Mouse (Mus musculus): ENCODE measurements at regions not wholly inside any gene's neighbourhood (a gene's known extent, or its start where the extent isn't known, plus 50 kb on each side); places are given as distances from the start of the nearest gene placed in this dataset.

DNA sequence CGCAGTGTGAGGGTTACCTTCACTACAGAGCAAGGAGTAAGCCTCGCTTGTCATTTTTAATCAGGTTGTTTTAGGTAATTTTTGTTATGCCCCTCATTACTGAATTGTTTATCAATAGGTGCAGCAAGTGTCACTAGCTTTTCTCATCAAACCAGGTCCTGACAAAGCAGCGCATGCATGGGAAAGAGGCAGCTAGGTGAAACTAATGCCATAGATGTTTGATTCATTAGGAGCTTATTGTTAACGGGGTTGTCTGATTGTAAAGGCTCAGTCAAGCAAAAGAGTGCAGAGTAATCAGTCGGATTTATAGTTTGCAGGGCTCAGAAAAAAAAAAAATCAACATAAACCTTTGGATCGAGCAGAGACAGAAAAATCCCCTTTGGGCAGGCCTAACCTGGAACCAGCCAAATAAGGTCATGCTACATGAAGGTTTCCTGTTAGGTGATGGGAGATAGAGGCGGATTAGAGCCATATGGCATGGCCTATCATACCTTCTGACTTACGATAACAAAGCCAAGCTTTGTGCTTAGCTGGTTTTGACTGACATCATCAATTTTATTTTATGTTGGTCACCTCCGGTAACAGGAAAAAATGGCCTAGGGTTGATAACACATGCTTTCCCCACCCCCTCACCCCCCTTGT is 52.4 kb upstream of the Zeb2 start:
- no peak for TF ChIP-seq POLR2A (IDR thresholded peaks at IDR 0.05; ENCODE audit: borderline replicate concordance, extremely low read depth, insufficient read depth, insufficient read length)
- H3K9me3 ChIP-seq (ENCODE audit: control insufficient read depth, low read length): no peaks in the 10 kb centered on the region
- 0 out of 2 replicates have a peak, but pooled peaks cover 6% of the 10 kb centered on the region for H3K4me1 ChIP-seq (ENCODE audit: control insufficient read depth, insufficient read depth, low read length)
- no peak for DNase-seq (ENCODE audit: low spot score)
- no peak overlapping the region for H3K27ac ChIP-seq (replicated peaks; ENCODE audit: low read depth, low read length)
- ATAC-seq (ENCODE audit: low FRiP score, low read depth): no peak
- H3K4me2 ChIP-seq (replicated peaks; ENCODE audit: low read depth, low read length, severe bottlenecking): no peak overlapping the region
- no peak overlapping the region for H3K4me3 ChIP-seq (replicated peaks; ENCODE audit: low read length)
- 41% methylated on average over 9 of the region's 9 CpGs for WGBS
- no peak overlapping the region for H3K9ac ChIP-seq (ENCODE audit: low read depth, low read length, severe bottlenecking)
- no peaks in the 10 kb centered on the region for H3K27me3 ChIP-seq (ENCODE audit: control insufficient read depth, insufficient read depth, low read length)
- H3K36me3 ChIP-seq (ENCODE audit: control insufficient read depth, insufficient read depth, low read length): no peaks in the 10 kb centered on the region

DNA sequence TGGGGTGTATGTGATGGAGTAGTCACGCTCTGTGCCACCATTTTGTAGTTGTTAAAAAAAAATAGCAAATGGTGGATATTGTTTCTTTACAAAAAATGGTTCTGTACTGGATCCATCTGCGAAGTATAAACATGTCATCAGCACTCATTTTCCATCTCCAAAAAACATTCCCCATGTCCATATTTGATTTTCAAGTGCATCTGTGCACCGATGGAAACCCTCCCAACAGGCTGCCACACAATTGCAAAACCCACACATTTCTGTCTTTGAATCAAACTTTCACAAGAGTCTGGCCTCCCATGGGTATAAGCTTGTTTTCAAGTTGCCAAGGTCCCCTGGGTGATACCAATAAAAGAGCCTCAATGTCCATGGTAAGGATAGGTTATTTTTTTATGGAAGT is 51.4 kb upstream of the Zeb2 start:
- ATAC-seq (ENCODE audit: low FRiP score, low read depth) (no peak), DNase-seq (ENCODE audit: low spot score) (no peak)
- no peak overlapping the region for H3K9ac ChIP-seq (ENCODE audit: low read depth, low read length, severe bottlenecking)
- H3K4me3 ChIP-seq (replicated peaks; ENCODE audit: low read length): no peak overlapping the region
- no peaks in the 10 kb centered on the region for H3K36me3 ChIP-seq (ENCODE audit: control insufficient read depth, insufficient read depth, low read length)
- H3K9me3 ChIP-seq (ENCODE audit: control insufficient read depth, low read length): no peaks in the 10 kb centered on the region
- 94% methylated on average over 3 of the region's 3 CpGs for WGBS
- H3K4me1 ChIP-seq (ENCODE audit: control insufficient read depth, insufficient read depth, low read length): 0 out of 2 replicates have a peak, but pooled peaks cover 6% of the 10 kb centered on the region
- no peak for TF ChIP-seq POLR2A (IDR thresholded peaks at IDR 0.05; ENCODE audit: borderline replicate concordance, extremely low read depth, insufficient read depth, insufficient read length)
- no peaks in the 10 kb centered on the region for H3K27me3 ChIP-seq (ENCODE audit: control insufficient read depth, insufficient read depth, low read length)
- H3K4me2 ChIP-seq (replicated peaks; ENCODE audit: low read depth, low read length, severe bottlenecking): no peak overlapping the region
- no peak overlapping the region for H3K27ac ChIP-seq (replicated peaks; ENCODE audit: low read depth, low read length)

Measured in limb, embryonic 14.5 days (tissue).